Mouse (Mus musculus) kidney, postnatal 4 days (tissue): ENCODE data around the gene Olfr992.
"Not testable (repeated sequence)": the region's sequence is repeated elsewhere in the genome, so short reads cannot be mapped to it uniquely, and the experiment has no call there.

Experiments
- DNase-seq, 2 experiments: peaks; one replicate each; pipeline ENCODE4 v3.0.0; 2021; ENCODE audit warnings: mixed read lengths in 2 of 2

Olfr992 gene

GRCm38 (mm10) chr2:85409369-85409768 is at the start of gene Olfr992:
Gene Olfr992, minus strand, starts transcription at chr2:85409469.
- DNase-seq, result no peak

GRCm38 (mm10) chr2:85443539-85443938 is 34.3 kb upstream of the Olfr992 start, which contains the start of gene Olfr995:
Gene Olfr995, minus strand, starts transcription at chr2:85443639.
- DNase-seq, result no peak

- DNase-seq, result no peak
Observed at GRCm38 (mm10) chr2:85442546-85442945, 33.3 kb upstream of the Olfr992 start.

GRCm38 (mm10) chr2:85436351-85436750 is 27.1 kb upstream of the Olfr992 start, which contains the start of gene Olfr994:
Gene Olfr994, minus strand, starts transcription at chr2:85436451.
- DNase-seq, result no peak

DNA sequence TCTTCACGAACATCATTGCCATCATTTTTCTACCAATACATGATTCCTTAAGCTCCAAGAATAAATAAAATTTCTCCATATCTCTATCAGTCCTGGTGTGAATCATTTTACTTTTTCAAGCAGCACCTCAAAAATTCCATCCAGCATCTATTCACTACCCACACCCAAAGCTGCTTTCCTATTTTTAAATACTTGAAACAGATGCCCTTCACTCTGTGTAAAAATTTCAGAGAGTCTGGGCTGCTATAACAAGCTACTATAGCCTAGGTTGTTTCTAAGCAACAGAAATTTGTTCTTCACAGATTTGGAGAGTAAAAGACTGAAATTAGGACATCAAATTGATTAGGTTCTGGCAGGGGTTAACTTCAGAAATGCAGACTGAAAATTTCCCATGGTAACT is 16.6 kb upstream of the Olfr992 start:
- DNase-seq, result no peak

GRCm38 (mm10) chr2:85414777-85415176 is 5.5 kb upstream of the Olfr992 start, which contains the start of gene Olfr993:
Gene Olfr993, minus strand, starts transcription at chr2:85414877.
- no peak for DNase-seq

DNA sequence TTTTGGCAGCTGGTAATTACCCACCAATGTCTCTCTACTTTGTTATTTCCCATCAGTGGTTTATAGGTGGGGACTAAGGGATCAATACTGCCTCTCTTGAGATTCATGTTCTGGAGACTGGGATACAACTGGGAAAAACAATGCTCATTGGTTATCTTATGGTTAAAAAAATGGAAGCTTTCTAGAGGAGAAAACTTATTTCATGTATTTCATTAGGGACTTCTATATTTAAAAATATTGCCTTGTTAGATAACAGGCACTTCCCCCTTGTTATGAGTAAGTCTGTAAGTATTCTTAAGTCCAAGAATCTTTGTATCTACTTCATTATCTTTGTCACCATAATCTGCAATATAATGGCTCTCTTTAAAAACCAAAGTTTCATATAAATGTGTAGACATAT is 46.1 kb downstream of the Olfr992 start, which contains the start of gene Olfr988:
Olfr988 (minus strand) TSS at position 101 of the 400 bp plus-strand sequence.
- DNase-seq, result not testable (repeated sequence)
